Mouse (Mus musculus) C2C12 (cell line): ENCODE data around the gene Hcst. TPM values are rescaled to one million over a fixed set of nuclear protein-coding genes. Genes with fewer than 3 reads are reported as not detected.

Experiments used
- H3K27me3 ChIP-seq: one replicate; pipeline ENCODE4 v1.6.1; 2011; ENCODE audit not compliant: control insufficient read depth, insufficient read depth, insufficient read length
- H3K36me3 ChIP-seq: one replicate; pipeline ENCODE4 v1.6.1; 2011; ENCODE audit not compliant: control insufficient read depth, insufficient read depth
- H3K4me3 ChIP-seq: one replicate; pipeline ENCODE4 v1.5.1; 2011; ENCODE audit warnings: mild to moderate bottlenecking, control low read depth; ENCODE audit not compliant: poor library complexity, insufficient read depth, severe bottlenecking
- H3K79me2 ChIP-seq: one replicate; pipeline ENCODE4 v1.6.1; 2011; ENCODE audit not compliant: control insufficient read depth, insufficient read depth
- H3K79me3 ChIP-seq: one replicate; pipeline ENCODE4 v1.6.1; 2011; ENCODE audit warnings: low read depth, control low read depth
- H3ac ChIP-seq: one replicate; pipeline ENCODE3; 2011; ENCODE audit warnings: low read depth; ENCODE audit not compliant: control insufficient read depth, insufficient read length
- CEBPB ChIP-seq: IDR thresholded peaks from one replicate; pipeline ENCODE4 v1.6.1; 2011; ENCODE audit warnings: low read depth, mild to moderate bottlenecking, control low read depth, moderate library complexity
- CTCF ChIP-seq: IDR thresholded peaks from one replicate; pipeline ENCODE4 v1.5.1; 2011; ENCODE audit not compliant: control insufficient read depth, insufficient read depth, insufficient read length
- FOSL1 ChIP-seq: IDR thresholded peaks from one replicate; pipeline ENCODE4 v1.8.0; 2011; ENCODE audit warnings: mild to moderate bottlenecking, low read length; ENCODE audit not compliant: poor library complexity, insufficient read depth, severe bottlenecking
- MAX ChIP-seq: IDR thresholded peaks from one replicate; pipeline ENCODE4 v1.6.1; 2011; ENCODE audit warnings: mild to moderate bottlenecking, control low read depth
- MYOD1 ChIP-seq: IDR thresholded peaks from one replicate; pipeline ENCODE4 v1.6.1; 2011; ENCODE audit warnings: low read depth; ENCODE audit not compliant: control insufficient read depth, insufficient read length
- MYOG ChIP-seq: IDR thresholded peaks from one replicate; pipeline ENCODE4 v1.6.1; 2011; ENCODE audit not compliant: control insufficient read depth, insufficient read length; ENCODE audit errors: extremely low read depth
- USF1 ChIP-seq: IDR thresholded peaks from one replicate; pipeline ENCODE4 v1.6.1; 2011; ENCODE audit warnings: low read depth, mild to moderate bottlenecking, control low read depth, moderate library complexity
- polyA plus RNA-seq: library from polyadenylated mRNA; unstranded; fragments of >200 nt; fragmentation: generic; extraction: Trizol; gene quantifications from one replicate; pipeline ENCODE4 v1.2.1, GENCODE M21; 2012; ENCODE audit warnings: missing spikeins

Hcst gene
- polyA plus RNA-seq, 1 experiment, result not detected

DNA sequence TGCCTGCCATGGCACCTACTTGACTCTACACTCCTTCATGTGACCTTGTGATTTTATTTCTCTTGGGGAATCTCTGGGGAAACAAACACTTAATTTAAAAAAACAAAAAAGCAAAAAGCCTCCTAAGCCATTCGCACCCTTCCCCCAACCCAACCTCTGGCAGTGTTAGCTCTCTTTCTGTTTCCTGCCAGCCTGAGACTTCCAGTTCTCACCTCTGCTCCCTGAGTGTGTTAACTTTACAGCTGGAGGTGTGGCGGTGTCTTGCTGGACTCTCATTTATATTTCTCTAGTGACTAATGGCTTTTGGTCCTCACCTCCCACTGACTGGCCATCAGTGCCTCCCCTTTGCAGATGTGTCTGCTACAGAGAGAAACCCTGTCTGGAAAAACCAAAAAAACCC, 9.9 kb downstream of the Hcst start:
- Histone ChIP-seq H3K36me3 (no peaks in the 10 kb centered on the region), H3ac (no peak overlapping the region), H3K79me3 (no peaks in the 10 kb centered on the region), H3K4me3 (no peak overlapping the region), H3K79me2 (no peaks in the 10 kb centered on the region), H3K27me3 (peaks cover 24% of the 10 kb centered on the region)
- TF ChIP-seq CTCF (no peak), FOSL1 (no peak), USF1 (no peak), MYOG (no peak), CEBPB (no peak), MYOD1 (no peak), MAX (no peak)

DNA sequence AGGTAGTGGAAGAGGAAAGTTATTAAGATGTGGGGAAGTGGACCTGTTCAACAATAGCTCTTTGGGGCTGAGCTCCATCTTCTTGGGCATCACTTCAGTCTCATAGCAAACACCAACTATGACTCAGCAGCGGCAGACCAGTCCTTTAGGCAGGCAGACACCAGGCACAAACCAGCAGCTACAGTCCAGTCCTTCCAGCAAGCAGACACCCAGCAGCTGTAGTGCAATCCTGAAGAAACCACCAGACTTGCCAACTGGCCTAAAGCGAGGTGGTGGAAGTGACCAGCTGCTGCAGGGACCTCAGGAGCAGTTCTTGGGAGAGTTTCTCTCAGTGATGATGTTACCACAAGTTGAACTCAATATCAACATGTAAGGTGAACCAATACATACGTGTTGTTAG, 11.0 kb downstream of the Hcst start:
- Histone ChIP-seq H3K79me2 (no peaks in the 10 kb centered on the region), H3ac (no peak overlapping the region), H3K79me3 (no peaks in the 10 kb centered on the region), H3K4me3 (no peak overlapping the region), H3K36me3 (no peaks in the 10 kb centered on the region), H3K27me3 (peaks cover 24% of the 10 kb centered on the region)
- TF ChIP-seq CTCF (no peak), MYOG (no peak), FOSL1 (no peak), USF1 (no peak), CEBPB (no peak), MYOD1 (no peak), MAX (no peak)

DNA sequence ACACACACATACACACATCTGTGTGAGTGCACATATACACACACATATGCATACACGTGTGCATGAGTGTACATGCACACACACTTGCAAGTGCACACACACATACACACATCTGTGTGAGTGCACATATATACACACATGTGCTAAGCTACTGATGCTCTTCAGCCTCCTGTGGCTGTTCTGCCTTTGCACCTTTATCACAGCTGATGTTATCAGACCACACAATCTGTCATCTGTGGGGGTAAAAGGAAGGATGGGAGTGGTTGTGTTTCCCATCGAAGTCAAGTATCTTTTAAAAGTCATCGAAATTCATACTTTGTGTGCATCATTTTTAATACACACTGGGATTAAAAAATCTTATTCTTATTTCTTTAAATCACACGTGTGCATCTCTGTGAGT, 17.3 kb downstream of the Hcst start:
- Histone ChIP-seq H3K79me3 (no peaks in the 10 kb centered on the region), H3K27me3 (peaks cover 6% of the 10 kb centered on the region), H3K4me3 (no peak overlapping the region), H3K36me3 (no peaks in the 10 kb centered on the region), H3ac (no peak overlapping the region), H3K79me2 (no peaks in the 10 kb centered on the region)
- TF ChIP-seq FOSL1, result no peak
- TF ChIP-seq CTCF, result no peak
- no peak for TF ChIP-seq MYOG
- no peak for TF ChIP-seq MAX
- no peak for TF ChIP-seq CEBPB
- TF ChIP-seq MYOD1, result no peak
- no peak for TF ChIP-seq USF1

DNA sequence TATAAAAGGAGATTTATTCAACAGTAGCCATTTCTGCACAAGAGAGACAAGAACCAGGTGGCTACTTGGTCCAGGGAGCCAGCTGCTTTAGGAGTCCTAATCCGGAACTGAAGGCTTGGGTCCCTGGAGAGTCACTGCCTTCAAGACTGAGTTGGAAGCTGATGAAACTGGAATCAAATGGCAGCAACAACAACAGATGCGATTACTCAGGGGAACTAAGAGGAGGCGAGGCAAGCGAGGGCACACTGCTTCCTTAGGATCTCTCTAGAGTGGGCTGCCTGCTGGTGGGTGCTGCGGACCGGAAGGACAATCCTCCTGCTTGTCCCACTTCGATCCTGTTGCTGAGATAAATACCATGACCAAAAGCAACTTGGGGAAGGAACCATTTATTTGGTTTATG, 20.0 kb downstream of the Hcst start:
- Histone ChIP-seq H3K79me3 (no peaks in the 10 kb centered on the region), H3K36me3 (no peaks in the 10 kb centered on the region), H3K4me3 (no peak overlapping the region), H3K79me2 (no peaks in the 10 kb centered on the region), H3K27me3 (peaks cover 6% of the 10 kb centered on the region), H3ac (no peak overlapping the region)
- no peak for TF ChIP-seq MYOG
- TF ChIP-seq FOSL1, result no peak
- TF ChIP-seq CEBPB, result no peak
- no peak for TF ChIP-seq MAX
- no peak for TF ChIP-seq USF1
- no peak for TF ChIP-seq CTCF
- TF ChIP-seq MYOD1, result no peak

DNA sequence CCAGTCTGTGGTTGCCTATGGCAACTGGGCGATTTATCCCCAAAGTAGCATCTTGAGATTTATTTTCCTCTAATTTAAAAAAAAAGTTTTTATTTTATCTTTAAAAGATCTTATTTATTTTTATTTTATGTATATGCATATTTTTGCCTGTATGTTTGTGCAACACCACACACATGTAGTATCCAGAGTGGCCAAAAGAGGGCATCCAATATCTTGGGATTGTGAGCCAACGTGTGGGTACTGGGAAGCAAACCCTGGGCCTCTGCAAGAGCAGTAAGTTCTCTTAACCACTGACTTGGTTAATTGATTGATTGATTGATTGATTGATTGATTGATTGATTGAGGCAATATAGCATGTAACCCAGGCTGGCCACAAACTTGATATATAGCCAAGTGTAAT, 24.8 kb downstream of the Hcst start:
- Histone ChIP-seq H3K4me3 (no peak overlapping the region), H3K79me3 (no peaks in the 10 kb centered on the region), H3K27me3 (peaks cover 15% of the 10 kb centered on the region), H3K79me2 (no peaks in the 10 kb centered on the region), H3K36me3 (no peaks in the 10 kb centered on the region), H3ac (no peak overlapping the region)
- TF ChIP-seq MYOD1 (no peak), CTCF (no peak), MYOG (no peak), FOSL1 (no peak), CEBPB (no peak), MAX (no peak), USF1 (no peak)

DNA sequence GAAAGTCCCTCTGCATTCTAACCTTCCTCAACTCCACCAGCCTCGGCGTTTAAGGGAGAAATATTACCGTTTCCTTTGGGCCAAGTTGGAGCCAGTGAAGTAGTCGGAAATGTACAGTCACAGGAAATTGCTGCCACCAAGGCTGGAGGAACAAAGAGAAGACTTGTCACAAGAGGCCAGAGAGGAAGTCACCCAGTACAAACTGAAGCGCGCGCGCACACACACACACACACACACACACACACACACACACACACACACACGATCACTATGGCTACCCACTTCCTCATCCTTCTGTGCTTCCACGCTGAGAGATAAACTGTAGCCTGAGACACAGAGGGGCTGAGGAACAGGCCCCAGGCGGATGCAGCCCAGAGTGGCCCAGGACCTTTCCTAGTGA, 25.3 kb downstream of the Hcst start:
- no peak overlapping the region for H3ac ChIP-seq
- peaks cover 11% of the 10 kb centered on the region for H3K27me3 ChIP-seq
- TF ChIP-seq CTCF, result no peak
- TF ChIP-seq MYOG, result no peak
- TF ChIP-seq FOSL1, result no peak
- no peak for TF ChIP-seq MYOD1
- no peak for TF ChIP-seq CEBPB
- no peak for TF ChIP-seq USF1
- TF ChIP-seq MAX, result no peak
- H3K79me2 ChIP-seq, result no peaks in the 10 kb centered on the region
- no peak overlapping the region for H3K4me3 ChIP-seq
- no peaks in the 10 kb centered on the region for H3K79me3 ChIP-seq
- no peaks in the 10 kb centered on the region for H3K36me3 ChIP-seq
